Mouse (Mus musculus): ENCODE data around the gene Dgkb.

DNA sequence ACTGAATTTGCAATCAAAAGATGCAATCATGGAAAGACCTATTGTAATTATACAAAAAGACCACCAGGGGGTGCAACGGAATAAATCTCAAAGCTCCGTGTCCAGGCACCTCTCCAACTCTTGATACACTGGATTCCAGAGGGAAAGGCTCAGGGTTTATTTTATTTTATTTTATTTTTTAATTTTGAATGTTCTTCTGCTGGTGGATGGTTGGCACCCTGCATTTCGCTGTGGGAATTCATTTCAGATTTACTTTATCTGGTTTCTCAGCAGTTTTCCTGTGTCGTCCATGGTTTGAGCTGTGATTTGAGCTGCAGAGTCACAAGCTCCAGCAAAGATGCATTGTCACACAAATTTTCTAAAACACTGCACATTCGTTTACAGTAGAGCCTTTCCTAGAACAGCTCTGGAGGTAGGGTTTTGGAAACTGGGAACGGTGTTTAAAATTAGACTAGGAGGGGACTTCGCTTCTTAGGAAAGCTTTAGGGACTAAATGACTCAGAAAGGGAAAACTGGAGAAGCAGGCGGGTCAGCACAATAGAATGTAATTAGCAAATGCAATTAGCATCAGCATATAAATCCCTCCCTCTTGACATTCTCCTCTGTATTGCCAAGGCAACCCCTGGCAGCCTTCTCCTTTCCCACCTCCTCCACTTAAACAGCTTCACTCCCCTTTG lies 43.7 kb upstream of the Dgkb start:
- no peak for TF ChIP-seq E2F4 (IDR thresholded peaks at IDR 0.05; ENCODE audit: insufficient read depth)
- TF ChIP-seq POLR2A (IDR thresholded peaks at IDR 0.05; ENCODE audit: insufficient read length, low read depth), result no peak
- no peak for TF ChIP-seq MYOD1 (IDR thresholded peaks at IDR 0.05; ENCODE audit: control insufficient read depth in 1 of 3, insufficient read length in 2 of 3, low read depth in 2 of 3)
- TF ChIP-seq MYOG (IDR thresholded peaks at IDR 0.05; ENCODE audit: control insufficient read depth in 1 of 3, insufficient read depth in 1 of 3, insufficient read length in 2 of 3, low read depth in 2 of 3), result no peak
- no peak for TF ChIP-seq MAX (IDR thresholded peaks at IDR 0.05; ENCODE audit: low read depth)
- TF ChIP-seq TCF12 (IDR thresholded peaks at IDR 0.05; ENCODE audit: insufficient read depth, poor library complexity, severe bottlenecking), result no peak
